Mouse (Mus musculus): ENCODE measurements around the gene Wdfy2.

- TF ChIP-seq CTCF (conservative IDR thresholded peaks at IDR 0.05; ENCODE audit: insufficient read depth, insufficient read length, low read depth, low read length) (no peak), POLR2A (IDR thresholded peaks at IDR 0.05; ENCODE audit: low read depth, low read length) (peak; percentile 41)
Observed at GRCm38 (mm10) chr14:62837641-62838252, at the start of gene Wdfy2.

All from kidney, adult 2 months (tissue).